Mouse (Mus musculus) hindbrain, embryonic 12.5 days (tissue): Measurements from ENCODE around the gene Pgf. TPM values are rescaled to one million over a fixed set of nuclear protein-coding genes. Genes with fewer than 3 reads are reported as not detected.

Experiments used
- ATAC-seq: fragments of 200-750 bp; cut with Nextera tagmentation; 2 replicates; pipeline ENCODE4 v1.8.0; 2017; ENCODE audit warnings: moderate TSS enrichment; ENCODE audit not compliant: low FRiP score
- H3K27ac ChIP-seq: fragments of 300-500 bp; sonication (generic); 2 replicates; pipeline ENCODE4 v1.5.1; 2016; ENCODE audit warnings: mild to moderate bottlenecking
- H3K27me3 ChIP-seq: fragments of 300-500 bp; sonication (generic); 2 replicates; pipeline ENCODE4 v1.6.1; 2016; ENCODE audit warnings: mild to moderate bottlenecking
- H3K36me3 ChIP-seq: fragments of 300-500 bp; sonication (generic); 2 replicates; pipeline ENCODE4 v1.6.1; 2016; ENCODE audit warnings: mild to moderate bottlenecking
- H3K4me1 ChIP-seq: fragments of 300-500 bp; sonication (generic); 2 replicates; pipeline ENCODE4 v1.6.1; 2016
- H3K4me2 ChIP-seq: fragments of 300-500 bp; sonication (generic); replicated peaks from 2 replicates; pipeline ENCODE4 v1.6.1; 2016; ENCODE audit warnings: mild to moderate bottlenecking
- H3K4me3 ChIP-seq: fragments of 300-500 bp; sonication (generic); 2 replicates; pipeline ENCODE4 v1.5.1; 2016; ENCODE audit warnings: mild to moderate bottlenecking
- H3K9ac ChIP-seq: fragments of 300-500 bp; sonication (generic); 2 replicates; pipeline ENCODE4 v1.6.1; 2016; ENCODE audit warnings: mild to moderate bottlenecking, moderate library complexity
- H3K9me3 ChIP-seq: fragments of 300-500 bp; sonication (generic); replicated peaks from 2 replicates; pipeline ENCODE4 v1.6.1; 2016; ENCODE audit warnings: mild to moderate bottlenecking
- WGBS: fragments of 180-500 bp; shearing (Covaris S2); methylation state at CpG from one replicate; pipeline ENCODE4 v1.1.7; 2016; 5-methylcytosine and 5-hydroxymethylcytosine counted together
- polyA plus RNA-seq: library from polyadenylated mRNA; unstranded; fragments of >200 nt; fragmentation: Nextera tagmentation; extraction: Ambion mirVana; gene quantifications from 2 replicates; pipeline ENCODE4 v1.2.1, GENCODE M21; 2016

The Pgf gene
- 10.6 and 11.2 TPM in 2 replicates for polyA plus RNA-seq

GRCm38 (mm10) chr12:85177740-85178239 is at the start of gene Pgf:
Gene Pgf (minus strand): TSS chr12:85177790.
- Histone ChIP-seq H3K27ac (no peak within 1 kb of the TSS), H3K9me3 (no peaks in the 10 kb centered on the region), H3K4me1 (peaks cover 56% of the 10 kb centered on the region), H3K27me3 (peaks cover 35% of the 10 kb centered on the region), H3K9ac (peak within 1 kb of the TSS; percentile 43; the same call in 1 of the 2 replicates), H3K36me3 (no peaks in the 10 kb centered on the region), H3K4me3 (peak within 1 kb of the TSS; percentile 33), H3K4me2 (peak within 1 kb of the TSS; percentile 60)
- WGBS, result 70% methylated on average over 10 of the region's 10 CpGs
- no peak for ATAC-seq

GRCm38 (mm10) chr12:85227227-85227626 is 49.6 kb upstream of the Pgf start:
- H3K36me3 ChIP-seq, result peaks cover 50% of the 10 kb centered on the region
- 0 out of 2 replicates have a peak, but pooled peaks cover 6% of the 10 kb centered on the region for H3K4me1 ChIP-seq
- ATAC-seq, result no peak

GRCm38 (mm10) chr12:85219905-85220290 is 42.3 kb upstream of the Pgf start:
- H3K4me2 ChIP-seq, result peak overlapping the region; percentile 93
- H3K27ac ChIP-seq, result peak overlapping the region; percentile 60; the same call in 1 of the 2 replicates
- peak overlapping the region; percentile 79 for H3K9ac ChIP-seq
- peaks cover 39% of the 10 kb centered on the region for H3K36me3 ChIP-seq
- no peak for ATAC-seq
- H3K4me3 ChIP-seq, result peak overlapping the region; percentile 69
- H3K9me3 ChIP-seq, result no peaks in the 10 kb centered on the region
- peaks cover 23% of the 10 kb centered on the region for H3K4me1 ChIP-seq
- 4% methylated on average over 12 of the region's 12 CpGs for WGBS
- no peaks in the 10 kb centered on the region for H3K27me3 ChIP-seq

More at GRCm38 (mm10) chr12:85227227-85227626, 49.6 kb upstream of the Pgf start:
- no peaks in the 10 kb centered on the region for H3K9me3 ChIP-seq
- H3K27me3 ChIP-seq, result no peaks in the 10 kb centered on the region
- no peak overlapping the region for H3K27ac ChIP-seq
- H3K4me3 ChIP-seq, result no peak overlapping the region
- WGBS, result 60% methylated on average over 7 of the region's 7 CpGs
- no peak overlapping the region for H3K9ac ChIP-seq
- no peak overlapping the region for H3K4me2 ChIP-seq

GRCm38 (mm10) chr12:85219236-85219904 is 41.8 kb upstream of the Pgf start, which contains the start of gene Eif2b2:
Gene Eif2b2 (plus strand): TSS chr12:85219481.
- H3K9ac ChIP-seq, result peak within 1 kb of the TSS; percentile 79
- H3K4me1 ChIP-seq, result peaks cover 23% of the 10 kb centered on the region
- peak within 1 kb of the TSS; percentile 69 for H3K4me3 ChIP-seq
- peak; percentile 100 for ATAC-seq
- H3K27me3 ChIP-seq, result no peaks in the 10 kb centered on the region
- no peaks in the 10 kb centered on the region for H3K9me3 ChIP-seq
- H3K36me3 ChIP-seq, result peaks cover 33% of the 10 kb centered on the region
- H3K4me2 ChIP-seq, result peak within 1 kb of the TSS; percentile 93
- H3K27ac ChIP-seq, result peak within 1 kb of the TSS; percentile 74
- under 1% methylated on average over 54 of the region's 54 CpGs for WGBS

- no peaks in the 10 kb centered on the region for H3K27me3 ChIP-seq
- ATAC-seq, result no peak
- no peak overlapping the region for H3K27ac ChIP-seq
- no peak overlapping the region for H3K4me3 ChIP-seq
- H3K9ac ChIP-seq, result no peak overlapping the region
- peaks cover 18% of the 10 kb centered on the region for H3K36me3 ChIP-seq
- peaks cover 23% of the 10 kb centered on the region for H3K4me1 ChIP-seq
- no peaks in the 10 kb centered on the region for H3K9me3 ChIP-seq
- no peak overlapping the region for H3K4me2 ChIP-seq
- WGBS, result 79% methylated on average over 2 of the region's 2 CpGs
Observed at GRCm38 (mm10) chr12:85217733-85218310, 40.2 kb upstream of the Pgf start.

GRCm38 (mm10) chr12:85215031-85215430 is 37.4 kb upstream of the Pgf start:
- 69% methylated on average over 5 of the region's 5 CpGs for WGBS
- no peaks in the 10 kb centered on the region for H3K27me3 ChIP-seq
- no peaks in the 10 kb centered on the region for H3K36me3 ChIP-seq
- peaks cover 6% of the 10 kb centered on the region for H3K4me1 ChIP-seq
- H3K4me2 ChIP-seq, result no peak overlapping the region
- H3K9me3 ChIP-seq, result no peaks in the 10 kb centered on the region
- H3K27ac ChIP-seq, result no peak overlapping the region
- no peak overlapping the region for H3K4me3 ChIP-seq
- no peak for ATAC-seq
- no peak overlapping the region for H3K9ac ChIP-seq

GRCm38 (mm10) chr12:85208687-85209199 is 31.2 kb upstream of the Pgf start:
- ATAC-seq, result no peak
- H3K27ac ChIP-seq, result no peak overlapping the region
- no peak overlapping the region for H3K4me3 ChIP-seq
- H3K9me3 ChIP-seq, result no peaks in the 10 kb centered on the region
- WGBS, result 39% methylated on average over 7 of the region's 7 CpGs
- H3K4me2 ChIP-seq, result no peak overlapping the region
- H3K27me3 ChIP-seq, result no peaks in the 10 kb centered on the region
- H3K36me3 ChIP-seq, result no peaks in the 10 kb centered on the region
- H3K9ac ChIP-seq, result no peak overlapping the region
- H3K4me1 ChIP-seq, result no peaks in the 10 kb centered on the region

- H3K36me3 ChIP-seq, result no peaks in the 10 kb centered on the region
- H3K9me3 ChIP-seq, result no peaks in the 10 kb centered on the region
- no peak overlapping the region for H3K9ac ChIP-seq
- no peaks in the 10 kb centered on the region for H3K27me3 ChIP-seq
- H3K4me3 ChIP-seq, result no peak overlapping the region
- WGBS, result 84% methylated on average over 10 of the region's 10 CpGs
- no peak for ATAC-seq
- H3K4me1 ChIP-seq, result peaks cover 16% of the 10 kb centered on the region
- H3K4me2 ChIP-seq, result no peak overlapping the region
- no peak overlapping the region for H3K27ac ChIP-seq
Observed at GRCm38 (mm10) chr12:85205425-85205824, 27.8 kb upstream of the Pgf start.

- no peak overlapping the region for H3K4me3 ChIP-seq
- no peaks in the 10 kb centered on the region for H3K36me3 ChIP-seq
- no peak for ATAC-seq
- no peaks in the 10 kb centered on the region for H3K9me3 ChIP-seq
- peaks cover 16% of the 10 kb centered on the region for H3K4me1 ChIP-seq
- WGBS, result 52% methylated on average over 8 of the region's 8 CpGs
- no peak overlapping the region for H3K27ac ChIP-seq
- H3K27me3 ChIP-seq, result peaks cover 10% of the 10 kb centered on the region; the same call in 1 of the 2 replicates
- no peak overlapping the region for H3K9ac ChIP-seq
- no peak overlapping the region for H3K4me2 ChIP-seq
Observed at GRCm38 (mm10) chr12:85204105-85204504, 26.5 kb upstream of the Pgf start.

- Histone ChIP-seq H3K4me1 (peaks cover 16% of the 10 kb centered on the region), H3K4me2 (no peak overlapping the region), H3K27ac (no peak overlapping the region), H3K9me3 (no peaks in the 10 kb centered on the region), H3K36me3 (no peaks in the 10 kb centered on the region), H3K4me3 (no peak overlapping the region), H3K27me3 (peaks cover 10% of the 10 kb centered on the region; the same call in 1 of the 2 replicates), H3K9ac (no peak overlapping the region)
- 86% methylated on average over 5 of the region's 5 CpGs for WGBS
- no peak for ATAC-seq
Observed at GRCm38 (mm10) chr12:85203699-85204098, 26.1 kb upstream of the Pgf start.

- Histone ChIP-seq H3K4me1 (peaks cover 23% of the 10 kb centered on the region), H3K27ac (0 out of 2 replicates have a peak overlapping the region, but pooled peaks have one; percentile 53), H3K9ac (no peak overlapping the region), H3K9me3 (no peaks in the 10 kb centered on the region), H3K36me3 (no peaks in the 10 kb centered on the region), H3K27me3 (peaks cover 10% of the 10 kb centered on the region; the same call in 1 of the 2 replicates), H3K4me3 (no peak overlapping the region), H3K4me2 (no peak overlapping the region)
- ATAC-seq, result no peak
- WGBS, result 81% methylated on average over 7 of the region's 7 CpGs
Observed at GRCm38 (mm10) chr12:85202191-85202590, 24.6 kb upstream of the Pgf start.

GRCm38 (mm10) chr12:85201830-85202147 is 24.2 kb upstream of the Pgf start:
- Histone ChIP-seq H3K9me3 (no peaks in the 10 kb centered on the region), H3K36me3 (no peaks in the 10 kb centered on the region), H3K27ac (peak overlapping the region; percentile 53), H3K9ac (no peak overlapping the region; the same call in 1 of the 2 replicates), H3K4me3 (no peak overlapping the region), H3K27me3 (peaks cover 10% of the 10 kb centered on the region; the same call in 1 of the 2 replicates), H3K4me2 (no peak overlapping the region), H3K4me1 (peaks cover 23% of the 10 kb centered on the region)
- 87% methylated on average over 2 of the region's 2 CpGs for WGBS
- ATAC-seq, result no peak
